Mouse (Mus musculus) bone marrow macrophage, adult 2 months (primary cell): ENCODE data around the gene Dcaf11.

Source experiments
- CTCF ChIP-seq: IDR thresholded peaks from 2 replicates; pipeline ENCODE4 v1.5.1; 2012; ENCODE audit warnings: low read depth, mild to moderate bottlenecking, low read length, moderate library complexity
- POLR2A ChIP-seq: IDR thresholded peaks from 2 replicates; pipeline ENCODE4 v1.6.1; 2012; ENCODE audit warnings: mild to moderate bottlenecking, low read depth, low read length, borderline replicate concordance

DNA sequence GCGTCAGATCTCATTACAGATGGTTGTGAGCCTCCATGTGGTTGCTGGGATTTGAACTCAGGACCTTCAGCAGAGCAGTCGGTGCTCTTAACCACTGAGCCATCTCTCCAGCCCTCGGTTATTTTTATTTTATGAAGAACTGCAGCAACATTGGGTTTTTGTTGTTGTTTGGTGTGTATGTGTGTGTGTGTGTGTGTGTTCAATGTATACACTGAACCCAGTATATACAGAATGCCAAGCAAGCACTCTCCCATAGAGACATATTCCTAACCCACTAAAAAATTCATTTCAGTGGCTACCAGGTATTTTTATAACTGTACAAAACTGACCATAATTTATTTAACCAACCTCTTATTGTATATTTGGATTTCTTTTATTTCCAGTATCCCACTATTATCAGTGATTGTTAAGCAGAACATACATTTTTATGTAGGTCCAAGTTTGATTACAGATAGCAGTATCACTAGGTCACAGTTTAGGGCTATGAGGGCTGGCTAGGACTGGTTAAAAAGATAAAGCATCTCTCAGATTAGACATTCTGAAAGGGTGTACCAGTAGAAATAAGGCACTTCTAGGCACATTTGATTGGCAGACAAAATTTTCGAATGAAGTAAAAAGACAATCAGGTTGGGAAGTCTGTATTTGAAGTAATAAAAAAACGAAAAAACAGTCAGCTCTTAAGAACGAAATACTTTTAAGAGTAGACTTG is 912 bp upstream of the Dcaf11 start:
- no peak for TF ChIP-seq CTCF
- no peak for TF ChIP-seq POLR2A
